Mouse (Mus musculus) lung, embryonic 15.5 days (tissue): ENCODE data around the gene Rdh1. TPM values are rescaled to one million over a fixed set of nuclear protein-coding genes. Genes with fewer than 3 reads are reported as not detected.

Experiments
- ATAC-seq: fragments of 200-750 bp; cut with Nextera tagmentation; 2 replicates; pipeline ENCODE4 v1.8.0; 2017; ENCODE audit warnings: moderate number of reproducible peaks, borderline replicate concordance; ENCODE audit not compliant: low FRiP score, low TSS enrichment; ENCODE audit errors: extremely low read depth
- H3K27ac ChIP-seq: fragments of 300-500 bp; sonication (generic); 2 replicates; pipeline ENCODE4 v1.5.1; 2015; ENCODE audit warnings: moderate library complexity, mild to moderate bottlenecking, inconsistent platforms
- H3K27me3 ChIP-seq: fragments of 300-500 bp; sonication (generic); 2 replicates; pipeline ENCODE4 v1.6.1; 2015; ENCODE audit warnings: inconsistent platforms
- H3K36me3 ChIP-seq: fragments of 300-500 bp; sonication (generic); 2 replicates; pipeline ENCODE4 v1.6.1; 2015; ENCODE audit warnings: inconsistent platforms
- H3K4me1 ChIP-seq: fragments of 300-500 bp; sonication (generic); 2 replicates; pipeline ENCODE4 v1.6.1; 2015; ENCODE audit warnings: inconsistent platforms
- H3K4me2 ChIP-seq: fragments of 300-500 bp; sonication (generic); 2 replicates; pipeline ENCODE4 v1.6.1; 2015; ENCODE audit warnings: inconsistent platforms, mild to moderate bottlenecking, moderate library complexity
- H3K4me3 ChIP-seq: fragments of 300-500 bp; sonication (generic); 2 replicates; pipeline ENCODE4 v1.5.1; 2015; ENCODE audit warnings: mild to moderate bottlenecking, inconsistent platforms
- H3K9ac ChIP-seq: fragments of 300-500 bp; sonication (generic); 2 replicates; pipeline ENCODE4 v1.6.1; 2015; ENCODE audit warnings: inconsistent platforms
- H3K9me3 ChIP-seq: fragments of 300-500 bp; sonication (generic); 2 replicates; pipeline ENCODE4 v1.6.1; 2016; ENCODE audit warnings: inconsistent platforms
- WGBS: fragments of 180-500 bp; shearing (Covaris S2); methylation state at CpG from one replicate; pipeline ENCODE4 v1.1.7; 2015; 5-methylcytosine and 5-hydroxymethylcytosine counted together
- polyA plus RNA-seq: library from polyadenylated mRNA; unstranded; fragments of >200 nt; fragmentation: Nextera tagmentation; extraction: Ambion mirVana; gene quantifications from 2 replicates; pipeline ENCODE4 v1.2.1, GENCODE M21; 2015

Gene Rdh1
- polyA plus RNA-seq, 1 experiment from 2014 or later = not detected

- Histone ChIP-seq H3K27me3 (no peaks in the 10 kb centered on the region), H3K9ac (no peak overlapping the region), H3K36me3 (peaks cover under 1% of the 10 kb centered on the region; the same call in 1 of the 2 replicates), H3K9me3 (no peaks in the 10 kb centered on the region), H3K27ac (no peak overlapping the region), H3K4me1 (peaks cover 14% of the 10 kb centered on the region), H3K4me3 (no peak overlapping the region), H3K4me2 (no peak overlapping the region)
- WGBS = 66% methylated on average over 2 of the region's 2 CpGs
- no peak for ATAC-seq
These were observed 23.3 kb upstream of the Rdh1 start for GRCm38 (mm10) chr10:127736266-127736665.

- Histone ChIP-seq H3K9ac (no peak overlapping the region), H3K4me3 (no peak overlapping the region), H3K4me2 (no peak overlapping the region), H3K36me3 (peaks cover 7% of the 10 kb centered on the region), H3K9me3 (no peaks in the 10 kb centered on the region), H3K27ac (no peak overlapping the region), H3K4me1 (peaks cover 14% of the 10 kb centered on the region), H3K27me3 (no peaks in the 10 kb centered on the region)
- no peak for ATAC-seq
- WGBS = 49% methylated on average over 4 of the region's 4 CpGs
These were observed 22.6 kb upstream of the Rdh1 start for GRCm38 (mm10) chr10:127736916-127737315.

- no peak overlapping the region for H3K4me3 ChIP-seq
- H3K36me3 ChIP-seq = peaks cover 13% of the 10 kb centered on the region
- WGBS = 21% methylated on average over 2 of the region's 2 CpGs
- no peak overlapping the region for H3K9ac ChIP-seq
- no peak overlapping the region for H3K4me2 ChIP-seq
- peaks cover 14% of the 10 kb centered on the region for H3K4me1 ChIP-seq
- no peaks in the 10 kb centered on the region for H3K9me3 ChIP-seq
- H3K27ac ChIP-seq = peak overlapping the region; percentile 25; the same call in 1 of the 2 replicates
- no peaks in the 10 kb centered on the region for H3K27me3 ChIP-seq
- no peak for ATAC-seq
These were observed 22.0 kb upstream of the Rdh1 start for GRCm38 (mm10) chr10:127737552-127737951.

GRCm38 (mm10) chr10:127738151-127738882, 21.2 kb upstream of the Rdh1 start:
- Histone ChIP-seq H3K4me1 (peaks cover 14% of the 10 kb centered on the region), H3K36me3 (peaks cover 21% of the 10 kb centered on the region), H3K4me3 (peak overlapping the region; percentile 92; the same call in 1 of the 2 replicates), H3K4me2 (peak overlapping the region; percentile 58), H3K27ac (0 out of 2 replicates have a peak overlapping the region, but pooled peaks have one; percentile 7), H3K27me3 (no peaks in the 10 kb centered on the region), H3K9ac (no peak overlapping the region), H3K9me3 (no peaks in the 10 kb centered on the region)
- ATAC-seq = no peak
- 34% methylated on average over 13 of the region's 13 CpGs for WGBS

- Histone ChIP-seq H3K4me2 (peak within 1 kb of the TSS; percentile 58), H3K27me3 (no peaks in the 10 kb centered on the region), H3K27ac (peak within 1 kb of the TSS; percentile 79), H3K9me3 (no peaks in the 10 kb centered on the region), H3K4me1 (peaks cover 14% of the 10 kb centered on the region), H3K9ac (peak within 1 kb of the TSS; percentile 96), H3K4me3 (peak within 1 kb of the TSS; percentile 92), H3K36me3 (peaks cover 29% of the 10 kb centered on the region)
- peak; percentile 85 for ATAC-seq
- WGBS = under 1% methylated on average over 42 of the region's 61 CpGs
These were observed 20.3 kb upstream of the Rdh1 start, which contains the start of gene Zbtb39 for GRCm38 (mm10) chr10:127739083-127739660. Gene Zbtb39 (plus strand): TSS chr10:127739538.

- Histone ChIP-seq H3K9ac (peak overlapping the region; percentile 96), H3K4me2 (peak overlapping the region; percentile 58), H3K9me3 (no peaks in the 10 kb centered on the region), H3K4me1 (peaks cover 14% of the 10 kb centered on the region), H3K27ac (peak overlapping the region; percentile 79), H3K36me3 (peaks cover 35% of the 10 kb centered on the region), H3K27me3 (no peaks in the 10 kb centered on the region), H3K4me3 (peak overlapping the region; percentile 92)
- peak; percentile 62 for ATAC-seq
- WGBS = under 1% methylated on average over 28 of the region's 55 CpGs
These were observed 19.8 kb upstream of the Rdh1 start for GRCm38 (mm10) chr10:127739661-127740161.

GRCm38 (mm10) chr10:127744661-127745060, 14.9 kb upstream of the Rdh1 start:
- Histone ChIP-seq H3K4me3 (no peak overlapping the region), H3K4me2 (no peak overlapping the region), H3K9ac (no peak overlapping the region), H3K27me3 (no peaks in the 10 kb centered on the region), H3K36me3 (peaks cover 55% of the 10 kb centered on the region), H3K27ac (no peak overlapping the region), H3K4me1 (peaks cover 14% of the 10 kb centered on the region), H3K9me3 (no peaks in the 10 kb centered on the region)
- WGBS = 66% methylated on average over 5 of the region's 5 CpGs
- ATAC-seq = no peak

GRCm38 (mm10) chr10:127745886-127746285, 13.6 kb upstream of the Rdh1 start:
- H3K36me3 ChIP-seq = peaks cover 55% of the 10 kb centered on the region
- 73% methylated on average over 5 of the region's 5 CpGs for WGBS
- no peaks in the 10 kb centered on the region for H3K9me3 ChIP-seq
- no peak overlapping the region for H3K4me2 ChIP-seq
- ATAC-seq = no peak
- H3K27ac ChIP-seq = no peak overlapping the region
- H3K4me1 ChIP-seq = peaks cover 6% of the 10 kb centered on the region; the same call in 1 of the 2 replicates
- H3K4me3 ChIP-seq = no peak overlapping the region
- H3K9ac ChIP-seq = no peak overlapping the region
- H3K27me3 ChIP-seq = no peaks in the 10 kb centered on the region

GRCm38 (mm10) chr10:127747254-127747653, 12.3 kb upstream of the Rdh1 start:
- Histone ChIP-seq H3K27me3 (no peaks in the 10 kb centered on the region), H3K9ac (no peak overlapping the region), H3K9me3 (no peaks in the 10 kb centered on the region), H3K4me1 (0 out of 2 replicates have a peak, but pooled peaks cover 5% of the 10 kb centered on the region), H3K4me2 (no peak overlapping the region), H3K27ac (no peak overlapping the region), H3K36me3 (peaks cover 45% of the 10 kb centered on the region), H3K4me3 (no peak overlapping the region)
- WGBS = 87% methylated on average over 8 of the region's 8 CpGs
- ATAC-seq = no peak

- no peaks in the 10 kb centered on the region for H3K9me3 ChIP-seq
- H3K4me3 ChIP-seq = peak overlapping the region; percentile 26
- H3K27me3 ChIP-seq = no peaks in the 10 kb centered on the region
- H3K36me3 ChIP-seq = peaks cover 27% of the 10 kb centered on the region
- no peak overlapping the region for H3K9ac ChIP-seq
- ATAC-seq = peak; percentile 58; the same call in 1 of the 2 replicates
- WGBS = 8% methylated on average over 8 of the region's 8 CpGs
- peak overlapping the region; percentile 43 for H3K4me2 ChIP-seq
- H3K4me1 ChIP-seq = 0 out of 2 replicates have a peak, but pooled peaks cover 5% of the 10 kb centered on the region
- peak overlapping the region; percentile 35; the same call in 1 of the 2 replicates for H3K27ac ChIP-seq
These were observed 10.5 kb upstream of the Rdh1 start for GRCm38 (mm10) chr10:127748847-127749612.

GRCm38 (mm10) chr10:127750136-127750777, 9.3 kb upstream of the Rdh1 start:
- peak overlapping the region; percentile 43 for H3K4me2 ChIP-seq
- peaks cover 16% of the 10 kb centered on the region for H3K36me3 ChIP-seq
- no peak for ATAC-seq
- H3K4me1 ChIP-seq = peaks cover 16% of the 10 kb centered on the region
- WGBS = 41% methylated on average over 24 of the region's 24 CpGs
- H3K9me3 ChIP-seq = no peaks in the 10 kb centered on the region
- no peak overlapping the region for H3K9ac ChIP-seq
- H3K27me3 ChIP-seq = no peaks in the 10 kb centered on the region
- H3K27ac ChIP-seq = peak overlapping the region; percentile 35; the same call in 1 of the 2 replicates
- peak overlapping the region; percentile 26 for H3K4me3 ChIP-seq
